Mouse (Mus musculus) ES-E14 (cell line): ENCODE measurements around the gene Hsd17b13.

ENCODE experiments used
- CHD2 ChIP-seq: IDR thresholded peaks from 2 replicates; pipeline ENCODE4 v1.6.1; 2014; ENCODE audit warnings: mild to moderate bottlenecking, low read depth, low read length, inconsistent platforms
- HCFC1 ChIP-seq: IDR thresholded peaks from 2 replicates; pipeline ENCODE4 v1.6.1; 2012; ENCODE audit warnings: low read length, inconsistent platforms, borderline replicate concordance; ENCODE audit not compliant: insufficient read depth
- MAFK ChIP-seq: IDR thresholded peaks from 2 replicates; pipeline ENCODE4 v1.6.1; 2014; ENCODE audit warnings: mild to moderate bottlenecking, low read depth, low read length, inconsistent platforms; ENCODE audit not compliant: insufficient read depth
- ZC3H11A ChIP-seq: IDR thresholded peaks from 2 replicates; pipeline ENCODE4 v1.6.1; 2012; ENCODE audit warnings: low read depth, mild to moderate bottlenecking, inconsistent platforms, low read length, borderline replicate concordance
- ZNF384 ChIP-seq: IDR thresholded peaks from 2 replicates; pipeline ENCODE4 v1.6.1; 2012; ENCODE audit warnings: low read depth, low read length, inconsistent platforms

DNA sequence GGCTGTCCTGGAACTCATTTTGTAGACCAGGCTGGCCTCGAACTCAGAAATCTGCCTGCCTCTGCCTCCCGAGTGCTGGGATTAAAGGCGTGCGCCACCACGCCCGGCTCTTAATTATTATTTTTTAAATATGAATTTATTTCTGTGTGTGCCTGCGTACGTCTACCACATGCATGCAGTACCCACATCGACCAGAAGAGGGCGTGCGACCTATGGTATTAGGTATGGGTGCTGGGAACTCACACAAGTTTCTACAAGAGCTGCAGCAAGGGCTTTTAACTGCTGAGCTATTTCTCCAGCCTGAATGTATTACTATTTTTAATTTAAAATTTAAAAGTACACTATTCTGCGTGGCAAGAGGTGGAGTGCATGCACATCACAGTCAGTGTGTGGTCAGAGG is 50.8 kb downstream of the Hsd17b13 start:
- TF ChIP-seq HCFC1 (no peak), ZNF384 (no peak), ZC3H11A (no peak), CHD2 (no peak), MAFK (no peak)
